Mouse (Mus musculus) hindbrain, embryonic 10.5 days (tissue): ENCODE results near the gene Srrm4. TPM values are rescaled to one million over a fixed set of nuclear protein-coding genes. Genes with fewer than 3 reads are reported as not detected.

Experiments used
- DNase-seq: peaks from one replicate; pipeline ENCODE4 v3.0.0-alpha.2; 2017; ENCODE audit warnings: low spot score
- H3K27ac ChIP-seq: fragments of 300-500 bp; sonication (generic); 2 replicates; pipeline ENCODE4 v1.5.1; 2016; ENCODE audit warnings: mild to moderate bottlenecking, moderate library complexity
- H3K27me3 ChIP-seq: fragments of 300-500 bp; sonication (generic); 2 replicates; pipeline ENCODE4 v1.6.1; 2016; ENCODE audit warnings: mild to moderate bottlenecking; ENCODE audit not compliant: poor library complexity, insufficient read depth, severe bottlenecking
- H3K36me3 ChIP-seq: fragments of 300-500 bp; sonication (generic); 2 replicates; pipeline ENCODE4 v1.6.1; 2016; ENCODE audit warnings: mild to moderate bottlenecking, moderate library complexity
- H3K4me1 ChIP-seq: fragments of 300-500 bp; sonication (generic); replicated peaks from 2 replicates; pipeline ENCODE4 v1.6.1; 2016; ENCODE audit warnings: mild to moderate bottlenecking
- H3K4me3 ChIP-seq: fragments of 300-500 bp; sonication (generic); 2 replicates; pipeline ENCODE4 v1.5.1; 2016; ENCODE audit warnings: mild to moderate bottlenecking, moderate library complexity
- H3K9me3 ChIP-seq: fragments of 300-500 bp; sonication (generic); 2 replicates; pipeline ENCODE4 v1.6.1; 2016; ENCODE audit warnings: mild to moderate bottlenecking, moderate library complexity
- WGBS: fragments of 180-500 bp; shearing (Covaris S2); methylation state at CpG from one replicate; pipeline ENCODE4 v1.1.7; 2016; 5-methylcytosine and 5-hydroxymethylcytosine counted together
- polyA plus RNA-seq: library from polyadenylated mRNA; unstranded; fragments of >200 nt; fragmentation: Nextera tagmentation; extraction: Ambion mirVana; gene quantifications from 2 replicates; pipeline ENCODE4 v1.2.1, GENCODE M21; 2016

Gene Srrm4
- polyA plus RNA-seq, 1 experiment from 2014 or later = 20.3 TPM

DNA sequence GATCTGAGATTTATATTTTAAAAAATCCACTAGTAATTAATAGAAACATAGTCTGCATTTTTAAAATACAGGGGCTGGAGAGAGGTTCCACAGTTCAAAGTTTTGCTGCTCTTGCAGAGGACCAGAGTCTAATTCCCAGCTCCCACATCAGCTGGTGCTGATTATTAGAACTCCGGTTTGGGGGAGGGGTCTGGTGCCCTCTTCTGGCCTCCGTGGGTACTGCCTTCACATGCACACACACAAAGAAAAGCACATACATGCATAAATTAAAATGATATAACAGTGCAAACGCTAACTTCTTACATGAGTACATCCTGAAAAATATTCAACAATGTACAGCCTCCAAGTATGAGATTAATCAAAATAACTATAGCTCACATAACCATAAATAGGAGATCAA is 50.5 kb downstream of the Srrm4 start:
- 79% methylated on average over 3 of the region's 3 CpGs for WGBS
- H3K9me3 ChIP-seq = 0 out of 2 replicates have a peak, but pooled peaks cover 5% of the 10 kb centered on the region
- peaks cover 28% of the 10 kb centered on the region for H3K36me3 ChIP-seq
- H3K4me1 ChIP-seq = peaks cover 17% of the 10 kb centered on the region
- no peak overlapping the region for H3K4me3 ChIP-seq
- DNase-seq = no peak
- H3K27me3 ChIP-seq = no peaks in the 10 kb centered on the region
- H3K27ac ChIP-seq = no peak overlapping the region

DNA sequence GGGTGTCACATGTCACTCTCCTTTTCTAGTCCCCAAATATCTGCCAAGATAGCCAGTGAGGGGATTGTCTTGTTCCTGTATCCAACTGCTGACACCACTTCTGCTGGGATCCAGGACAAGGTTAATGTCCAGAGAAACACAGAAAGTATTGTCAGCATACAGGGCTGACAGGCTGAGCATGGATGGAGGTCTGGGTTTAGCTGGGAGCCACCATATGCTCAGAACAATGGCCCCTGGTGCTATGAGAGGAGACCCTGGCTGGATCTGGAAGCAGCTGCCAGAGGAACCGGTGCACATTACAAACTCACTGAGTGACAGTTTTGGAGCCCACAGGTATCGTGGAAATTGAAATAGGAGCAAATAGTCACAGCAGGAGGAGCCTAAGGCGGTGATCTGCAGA is 52.3 kb downstream of the Srrm4 start:
- 60% methylated on average over 3 of the region's 3 CpGs for WGBS
- H3K27me3 ChIP-seq = no peaks in the 10 kb centered on the region

DNA sequence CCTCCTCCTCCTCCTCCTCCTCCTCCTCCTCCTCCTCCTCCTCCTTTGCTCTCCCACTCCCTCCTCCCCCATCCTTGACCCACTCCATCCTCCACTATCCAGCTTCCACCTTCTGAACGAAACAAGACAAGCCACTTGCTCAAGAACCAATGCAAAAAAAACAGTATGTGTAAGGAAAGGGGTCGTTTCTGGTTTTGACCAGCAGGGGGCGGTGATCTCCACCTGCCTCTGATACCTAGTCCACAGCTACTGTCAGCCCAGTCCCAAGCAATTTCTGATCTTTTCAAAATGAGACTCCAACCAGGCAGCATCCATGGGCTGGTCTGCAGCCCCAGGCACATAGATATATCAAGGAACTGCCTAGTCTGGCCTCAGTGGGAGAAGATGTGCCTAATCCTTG is 53.1 kb downstream of the Srrm4 start:
- 0 out of 2 replicates have a peak, but pooled peaks cover 5% of the 10 kb centered on the region for H3K9me3 ChIP-seq
- WGBS = 59% methylated on average over 3 of the region's 3 CpGs
- peaks cover 17% of the 10 kb centered on the region for H3K4me1 ChIP-seq
- H3K27me3 ChIP-seq = no peaks in the 10 kb centered on the region
- no peak overlapping the region for H3K4me3 ChIP-seq
- peaks cover 28% of the 10 kb centered on the region for H3K36me3 ChIP-seq
- DNase-seq = peak; percentile 28
- H3K27ac ChIP-seq = no peak overlapping the region

More for the DNA sequence above, 52.3 kb downstream of the Srrm4 start:
- peak overlapping the region; percentile 54 for H3K27ac ChIP-seq
- no peak overlapping the region for H3K4me3 ChIP-seq
- DNase-seq = no peak
- peaks cover 32% of the 10 kb centered on the region for H3K36me3 ChIP-seq
- H3K4me1 ChIP-seq = peaks cover 17% of the 10 kb centered on the region
- 0 out of 2 replicates have a peak, but pooled peaks cover 5% of the 10 kb centered on the region for H3K9me3 ChIP-seq

DNA sequence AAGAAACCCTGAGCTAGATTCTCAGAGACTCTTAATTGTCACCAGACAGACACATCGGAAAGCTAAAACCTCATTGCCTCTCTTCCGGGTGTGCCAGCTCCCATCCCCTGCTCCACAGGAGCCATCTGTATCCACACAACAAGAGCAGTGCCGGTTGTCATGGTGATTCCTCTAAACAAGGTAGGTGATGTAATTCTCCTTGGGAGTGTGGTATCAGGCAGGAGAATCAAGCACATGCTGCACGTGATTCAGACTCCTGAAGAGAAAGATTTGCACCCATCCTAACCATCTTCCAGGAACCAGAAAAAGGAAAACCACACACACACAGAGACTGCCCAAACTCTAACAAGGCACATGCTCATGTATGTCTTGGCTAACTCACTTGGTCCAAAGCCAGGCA is 65.3 kb downstream of the Srrm4 start:
- Histone ChIP-seq H3K27ac (no peak overlapping the region), H3K36me3 (peaks cover 3% of the 10 kb centered on the region; the same call in 1 of the 2 replicates), H3K4me3 (no peak overlapping the region), H3K27me3 (no peaks in the 10 kb centered on the region), H3K9me3 (no peaks in the 10 kb centered on the region), H3K4me1 (peaks cover 21% of the 10 kb centered on the region)
- DNase-seq = no peak
- 63% methylated on average over 4 of the region's 4 CpGs for WGBS

DNA sequence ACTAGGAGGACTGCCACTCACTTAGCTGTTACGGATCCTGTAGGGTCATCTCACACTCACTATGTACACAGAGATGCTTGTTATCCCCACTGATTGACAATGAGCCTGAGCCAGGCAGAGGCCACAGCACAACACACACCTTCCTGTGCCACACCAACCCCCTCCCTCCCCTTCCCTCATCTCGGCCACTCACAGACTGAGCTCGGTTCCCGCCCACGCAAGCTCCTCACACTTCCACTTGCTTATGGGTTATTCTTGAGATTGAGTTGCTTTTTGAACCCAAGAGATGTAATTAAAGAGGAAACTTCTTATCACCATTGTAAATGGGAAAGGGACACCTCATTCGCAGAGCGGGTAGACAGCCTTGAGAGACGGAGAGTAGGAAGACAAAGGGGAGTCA is 66.3 kb downstream of the Srrm4 start:
- 86% methylated on average over 8 of the region's 8 CpGs for WGBS

DNA sequence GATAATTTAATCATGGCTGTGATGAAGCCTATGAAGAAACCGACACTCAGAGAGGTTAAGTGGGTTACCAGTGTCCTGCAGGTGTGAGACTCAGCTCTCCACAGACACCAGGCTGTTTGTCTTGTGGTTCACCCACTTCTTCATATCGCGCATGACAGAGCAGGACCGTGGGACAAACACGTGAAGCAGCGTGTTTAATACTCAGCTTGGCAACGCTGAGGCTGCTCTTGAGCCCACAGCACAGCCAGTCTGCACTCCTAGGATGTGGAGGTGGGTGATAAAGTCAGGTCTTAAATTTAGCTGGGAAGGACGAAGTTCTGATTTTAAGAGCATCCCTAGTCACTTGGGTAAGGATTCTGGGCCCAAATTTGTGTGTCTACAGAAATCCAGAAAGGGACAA is 68.1 kb downstream of the Srrm4 start:
- H3K27ac ChIP-seq = no peak overlapping the region
- H3K36me3 ChIP-seq = peaks cover 10% of the 10 kb centered on the region
- H3K4me1 ChIP-seq = peaks cover 16% of the 10 kb centered on the region
- no peaks in the 10 kb centered on the region for H3K9me3 ChIP-seq
- no peak for DNase-seq
- WGBS = 91% methylated on average over 8 of the region's 8 CpGs
- H3K27me3 ChIP-seq = no peaks in the 10 kb centered on the region
- H3K4me3 ChIP-seq = no peak overlapping the region

More for the DNA sequence above, 66.3 kb downstream of the Srrm4 start:
- DNase-seq = no peak
- Histone ChIP-seq H3K4me1 (peaks cover 21% of the 10 kb centered on the region), H3K27me3 (no peaks in the 10 kb centered on the region), H3K27ac (0 out of 2 replicates have a peak overlapping the region, but pooled peaks have one; percentile 23), H3K36me3 (peaks cover 3% of the 10 kb centered on the region; the same call in 1 of the 2 replicates), H3K9me3 (no peaks in the 10 kb centered on the region), H3K4me3 (no peak overlapping the region)

DNA sequence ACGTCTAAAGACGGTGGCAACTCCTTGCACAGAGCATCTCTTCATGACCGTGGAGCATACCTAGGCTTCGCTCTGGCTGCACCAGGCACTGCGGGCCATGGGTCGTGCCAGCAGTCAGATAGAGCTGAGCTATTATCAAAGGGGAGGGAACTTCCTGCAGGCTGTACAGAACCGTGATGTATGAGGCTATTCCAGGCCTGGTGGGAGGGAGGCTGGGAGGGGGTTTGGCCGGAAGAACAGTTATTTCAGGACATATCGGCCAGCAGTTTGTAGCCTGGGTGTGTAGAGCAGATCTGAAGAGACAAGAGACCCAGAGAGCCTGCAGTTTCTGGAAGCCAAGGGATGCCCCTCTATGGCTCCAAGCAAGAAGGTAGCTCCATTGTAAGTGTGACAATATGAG is 68.5 kb downstream of the Srrm4 start:
- Histone ChIP-seq H3K9me3 (no peaks in the 10 kb centered on the region), H3K36me3 (peaks cover 10% of the 10 kb centered on the region), H3K27me3 (no peaks in the 10 kb centered on the region), H3K27ac (no peak overlapping the region), H3K4me3 (no peak overlapping the region), H3K4me1 (peaks cover 16% of the 10 kb centered on the region)
- WGBS = 85% methylated on average over 9 of the region's 9 CpGs
- DNase-seq = no peak

DNA sequence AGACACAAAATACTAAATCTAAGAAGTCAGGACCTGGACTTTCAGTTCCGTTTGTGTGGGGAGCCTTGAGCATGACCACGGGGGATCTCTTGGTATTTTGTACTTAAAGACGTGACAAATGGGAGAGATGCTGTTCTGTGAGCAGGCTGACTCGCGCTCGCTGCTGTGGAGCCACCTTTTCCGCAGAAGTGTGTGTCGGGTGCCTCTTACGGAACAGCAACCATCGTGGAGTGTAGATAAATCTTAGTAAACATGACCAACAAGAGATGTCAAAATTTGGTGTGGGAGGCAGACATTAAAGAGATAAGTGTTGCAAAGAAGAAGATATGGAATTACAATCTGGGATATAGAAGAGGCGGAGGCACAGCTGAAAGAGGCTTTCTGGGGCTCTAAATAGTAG is 69.3 kb downstream of the Srrm4 start:
- H3K36me3 ChIP-seq = peaks cover 10% of the 10 kb centered on the region; the same call in 1 of the 2 replicates
- peaks cover 16% of the 10 kb centered on the region for H3K4me1 ChIP-seq
- H3K9me3 ChIP-seq = no peaks in the 10 kb centered on the region
- no peak overlapping the region for H3K4me3 ChIP-seq
- WGBS = 86% methylated on average over 11 of the region's 11 CpGs
- H3K27me3 ChIP-seq = no peaks in the 10 kb centered on the region
- H3K27ac ChIP-seq = no peak overlapping the region
- no peak for DNase-seq

DNA sequence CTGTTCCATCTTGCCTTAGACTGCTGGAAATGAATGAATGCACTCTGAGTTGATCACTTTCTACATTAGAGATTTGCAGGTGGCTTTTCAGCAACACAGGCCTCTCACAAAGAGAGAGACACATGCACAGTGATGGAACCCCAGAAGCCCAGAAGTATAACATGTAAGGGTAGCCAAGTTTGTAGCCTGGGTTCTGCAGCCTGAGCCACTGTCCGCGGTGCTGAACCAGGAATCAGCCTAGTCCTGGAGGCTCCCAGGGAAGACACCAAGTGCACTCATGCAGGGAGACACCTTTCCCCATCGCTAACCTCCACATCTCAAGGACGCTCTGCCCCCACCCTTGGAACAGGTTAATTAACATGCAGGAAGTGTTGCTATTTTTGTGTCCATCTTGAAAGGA is 73.6 kb downstream of the Srrm4 start:
- no peaks in the 10 kb centered on the region for H3K9me3 ChIP-seq
- whole genome bisulfite sequencing = 29% methylated on average over 4 of the region's 4 CpGs

DNA sequence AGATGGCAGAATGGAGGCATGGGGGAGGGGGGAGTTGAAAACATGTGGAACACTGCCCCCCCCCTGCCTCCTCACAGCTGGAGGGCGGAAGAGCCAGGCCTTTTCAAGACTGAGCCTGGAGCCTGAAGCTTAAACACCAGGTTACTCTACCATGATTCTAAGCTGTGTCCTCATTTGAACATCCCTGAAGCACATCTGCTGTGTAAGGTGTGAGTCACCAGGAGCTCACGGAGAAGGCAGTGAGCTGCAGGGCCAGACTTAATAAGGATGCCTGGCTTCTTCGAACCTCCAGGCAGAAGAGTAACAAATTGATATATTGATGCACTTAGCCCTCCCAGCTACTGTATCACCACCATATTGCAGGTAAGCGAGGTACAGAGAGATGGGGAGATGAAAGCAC is 79.5 kb downstream of the Srrm4 start:
- H3K27me3 ChIP-seq = no peaks in the 10 kb centered on the region
- no peak for DNase-seq
- WGBS = 77% methylated on average over 4 of the region's 4 CpGs

More for the DNA sequence above, 73.6 kb downstream of the Srrm4 start:
- no peaks in the 10 kb centered on the region for H3K4me1 ChIP-seq
- H3K4me3 ChIP-seq = no peak overlapping the region
- peak; percentile 39 for DNase-seq
- H3K36me3 ChIP-seq = peaks cover 15% of the 10 kb centered on the region; the same call in 1 of the 2 replicates
- H3K27me3 ChIP-seq = no peaks in the 10 kb centered on the region
- no peak overlapping the region for H3K27ac ChIP-seq

DNA sequence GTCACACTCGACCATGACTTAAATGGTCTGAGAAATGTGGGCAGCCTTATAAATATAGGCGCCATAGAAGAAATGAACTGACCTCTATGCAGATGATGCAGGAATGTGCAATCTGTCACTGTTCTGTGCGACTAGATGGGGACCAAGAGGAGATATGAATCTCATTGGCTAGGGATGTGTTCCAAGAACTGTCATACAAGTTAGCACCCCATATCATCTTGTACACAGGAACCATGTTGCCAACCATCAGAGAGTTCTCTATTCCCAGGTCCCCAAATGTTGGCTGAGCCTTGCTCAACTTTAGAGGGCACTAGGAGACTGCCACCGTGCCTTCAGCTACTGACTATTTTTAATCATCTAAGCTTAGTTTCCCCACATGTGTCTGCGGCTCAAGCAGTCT is 81.4 kb downstream of the Srrm4 start:
- H3K36me3 ChIP-seq = peaks cover 29% of the 10 kb centered on the region
- peaks cover 7% of the 10 kb centered on the region; the same call in 1 of the 2 replicates for H3K4me1 ChIP-seq
- no peak overlapping the region for H3K27ac ChIP-seq
- no peaks in the 10 kb centered on the region for H3K27me3 ChIP-seq
- H3K4me3 ChIP-seq = no peak overlapping the region
- 87% methylated on average over 5 of the region's 5 CpGs for WGBS
- DNase-seq = no peak
- no peaks in the 10 kb centered on the region for H3K9me3 ChIP-seq

More for the DNA sequence above, 79.5 kb downstream of the Srrm4 start:
- Histone ChIP-seq H3K9me3 (no peaks in the 10 kb centered on the region), H3K36me3 (peaks cover 28% of the 10 kb centered on the region), H3K4me3 (no peak overlapping the region), H3K27ac (no peak overlapping the region), H3K4me1 (peaks cover 7% of the 10 kb centered on the region; the same call in 1 of the 2 replicates)

DNA sequence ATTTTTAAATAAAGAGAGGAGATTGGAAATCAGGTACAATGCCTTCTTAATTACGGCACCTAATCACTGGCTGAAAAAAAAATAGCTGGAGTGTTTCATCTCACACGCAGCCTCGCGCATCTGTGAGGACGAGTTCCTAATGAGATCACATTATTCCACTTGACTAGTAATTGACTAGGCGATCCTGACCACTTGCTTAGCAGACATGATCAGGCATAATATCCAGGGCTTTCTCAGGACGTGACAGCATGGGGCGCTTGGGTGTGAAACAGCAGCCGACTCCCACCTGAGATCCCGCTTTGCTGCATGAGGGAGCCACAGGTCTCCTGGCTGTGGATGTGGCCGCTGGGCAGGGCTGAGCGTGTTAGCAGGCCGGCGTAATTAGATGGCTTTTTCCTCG is 90.3 kb downstream of the Srrm4 start:
- H3K36me3 ChIP-seq = no peaks in the 10 kb centered on the region
- no peak overlapping the region for H3K4me3 ChIP-seq
- DNase-seq = no peak
- H3K27ac ChIP-seq = no peak overlapping the region
- H3K4me1 ChIP-seq = peaks cover 43% of the 10 kb centered on the region
- H3K27me3 ChIP-seq = no peaks in the 10 kb centered on the region
- 75% methylated on average over 15 of the region's 15 CpGs for WGBS
- no peaks in the 10 kb centered on the region for H3K9me3 ChIP-seq

DNA sequence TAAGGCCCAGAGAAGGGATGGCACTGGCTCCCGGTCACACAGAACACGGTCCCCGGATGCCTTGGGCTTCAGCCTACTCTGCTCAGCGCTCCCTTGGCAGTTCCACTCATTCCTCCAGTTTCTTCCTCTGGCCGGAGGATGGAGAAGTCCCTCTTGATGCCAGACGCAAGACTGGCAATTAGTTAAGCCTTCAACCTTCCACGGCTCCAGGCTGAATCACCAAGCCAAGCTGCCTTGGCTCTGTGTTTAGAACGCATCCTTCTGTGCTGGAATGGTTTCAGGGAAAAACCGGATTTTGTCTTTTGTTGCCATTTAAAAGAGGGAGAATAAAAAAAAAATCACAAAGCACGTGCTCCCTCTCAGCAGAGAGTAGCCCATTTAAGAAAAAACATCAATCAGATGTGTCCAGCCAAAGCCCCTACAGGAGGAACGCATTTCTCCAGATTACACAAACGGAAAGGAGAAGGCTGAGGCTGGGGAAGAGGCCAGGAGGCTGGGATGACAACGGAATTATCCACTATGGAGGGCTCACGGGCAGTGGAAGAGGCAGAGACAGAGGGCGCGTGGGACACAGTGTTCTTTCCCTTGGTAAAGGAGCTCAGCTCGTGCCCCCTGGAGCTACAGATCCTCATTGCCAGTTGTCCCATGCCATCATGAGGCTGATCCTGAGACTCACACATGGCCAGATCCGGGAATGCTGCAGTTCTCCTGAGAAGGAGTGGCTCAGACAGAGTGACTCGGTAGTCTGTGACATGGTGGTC is 92.6 kb downstream of the Srrm4 start:
- Histone ChIP-seq H3K27ac (no peak overlapping the region), H3K9me3 (no peaks in the 10 kb centered on the region), H3K27me3 (no peaks in the 10 kb centered on the region), H3K36me3 (peaks cover 4% of the 10 kb centered on the region; the same call in 1 of the 2 replicates), H3K4me3 (no peak overlapping the region), H3K4me1 (peaks cover 63% of the 10 kb centered on the region)
- no peak for DNase-seq
- WGBS = 84% methylated on average over 19 of the region's 19 CpGs
